Mouse (Mus musculus): ENCODE measurements around the gene Wfdc9.

Gene Wfdc9

GRCm38 (mm10) chr2:164619050-164619449 is 37.3 kb downstream of the Wfdc9 start:
- no peak for DNase-seq (ENCODE audit: low spot score in 2 of 2)

- no peak for DNase-seq (ENCODE audit: low spot score in 2 of 2)
Observed at GRCm38 (mm10) chr2:164615386-164615785, 41.0 kb downstream of the Wfdc9 start.

DNA sequence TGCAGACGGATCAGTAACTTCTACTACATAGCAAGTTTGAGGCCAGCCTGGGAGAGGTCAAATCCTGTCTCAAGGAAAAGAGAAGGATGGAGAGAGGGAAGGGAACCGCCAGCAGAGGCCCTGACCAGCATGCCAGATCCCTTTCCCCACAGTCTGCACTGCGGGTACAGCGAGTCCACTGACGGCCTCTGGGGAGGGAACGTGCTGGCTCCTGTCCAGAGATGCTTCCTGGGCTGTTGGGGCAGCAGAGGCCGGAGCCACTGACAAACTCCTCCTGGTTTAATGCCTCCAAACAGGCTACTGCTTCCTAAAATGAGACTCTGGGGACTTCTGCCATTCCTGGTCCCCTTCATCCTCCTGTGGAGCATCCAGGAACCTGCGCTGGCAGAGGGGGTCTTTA is 42.9 kb downstream of the Wfdc9 start, which contains the start of the genes Wfdc6b and Wfdc8:
TSS of gene Wfdc6b (plus strand) at position 52 of the 400 bp plus-strand sequence.
TSS of gene Wfdc8 (minus strand) at position 156 of the 400 bp plus-strand sequence.
- DNase-seq (ENCODE audit: low spot score in 2 of 2): peak in 1 of 2 experiments; percentile 25

DNA sequence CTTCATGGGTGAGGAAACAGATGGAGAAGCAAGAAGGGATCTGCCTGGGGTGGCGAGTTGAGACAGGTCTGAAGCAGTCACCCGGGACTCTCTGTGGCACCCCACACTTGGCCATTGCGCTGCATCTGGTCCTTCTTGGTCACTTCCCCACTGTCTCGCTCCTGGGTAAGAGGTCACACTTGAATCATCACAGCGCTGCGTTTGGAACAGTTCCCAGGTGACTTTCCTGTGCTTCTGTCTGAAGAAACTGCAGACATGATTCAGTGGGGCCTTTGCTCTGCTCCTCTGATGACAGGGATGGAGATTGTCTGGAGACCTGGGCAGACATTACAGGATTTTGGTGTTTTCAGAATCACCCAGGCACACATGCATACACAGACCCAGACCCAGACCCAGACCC is 47.6 kb downstream of the Wfdc9 start:
- no peak for DNase-seq (ENCODE audit: low spot score in 2 of 2)

GRCm38 (mm10) chr2:164604411-164604810 is 52.0 kb downstream of the Wfdc9 start:
- DNase-seq (ENCODE audit: low spot score in 2 of 2): no peak

GRCm38 (mm10) chr2:164603482-164603881 is 52.9 kb downstream of the Wfdc9 start:
- DNase-seq (ENCODE audit: low spot score in 2 of 2): no peak

GRCm38 (mm10) chr2:164600179-164600578 is 56.2 kb downstream of the Wfdc9 start:
- no peak for DNase-seq (ENCODE audit: low spot score in 2 of 2)

All from cerebellum, postnatal 4 days (tissue).